Comparison of ENCODE assay signal across 8 mouse cellular contexts in genomic region chrX:51018786-51019179, GRCm38 (mm10). TPM values are rescaled to one million over a fixed set of nuclear protein-coding genes. Genes with fewer than 3 reads are reported as not detected.
A peak's percentile ranks its signal among the peaks of the same experiment; 100 is the strongest.
DNase-seq lines count a peak whose midpoint lies in the region; ATAC-seq and TF ChIP-seq lines count a peak whose summit lies in the region.

No protein-coding gene starts in this region.

- TF ChIP-seq EP300 in heart, adult 2 months (IDR thresholded peaks at IDR 0.05; ENCODE audit: insufficient read depth, low read depth, low read length): no peak

- H3K4me3 ChIP-seq in embryonic facial prominence, embryonic 12.5 days: peak overlapping the region; percentile 52
- H3K4me3 ChIP-seq in heart, adult 2 months: peak overlapping the region; percentile 66
- peak overlapping the region; percentile 54 for H3K4me3 ChIP-seq in limb, embryonic 15.5 days
- H3K4me3 ChIP-seq in midbrain, postnatal 0 days (ENCODE audit: low read depth, low read length): peak overlapping the region; percentile 53

- H3K79me2 ChIP-seq in heart, adult 2 months (replicated peaks; ENCODE audit: control insufficient read depth, insufficient read depth, low read length): no peaks in the 10 kb centered on the region

- no peaks in the 10 kb centered on the region for H3K27me3 ChIP-seq in embryonic facial prominence, embryonic 12.5 days
- no peaks in the 10 kb centered on the region for H3K27me3 ChIP-seq in heart, adult 2 months (ENCODE audit: control insufficient read depth, insufficient read depth, low read length)
- no peaks in the 10 kb centered on the region for H3K27me3 ChIP-seq in limb, embryonic 15.5 days
- H3K27me3 ChIP-seq in midbrain, postnatal 0 days (ENCODE audit: insufficient read depth, low read length): no peaks in the 10 kb centered on the region

- TF ChIP-seq POLR2A in heart, adult 2 months (IDR thresholded peaks at IDR 0.05; ENCODE audit: insufficient read depth, low read depth, low read length): 0 out of 2 replicates have a peak, but pooled peaks have one; percentile 46

- 26% methylated on average over 28 of the region's 32 CpGs for WGBS in embryonic facial prominence, embryonic 12.5 days
- WGBS in heart, adult 2 months: 16% methylated on average over 31 of the region's 32 CpGs
- WGBS in limb, embryonic 15.5 days: 23% methylated on average over 28 of the region's 32 CpGs
- WGBS in midbrain, postnatal 0 days: 25% methylated on average over 20 of the region's 32 CpGs

- no peak for TF ChIP-seq CTCF in heart, adult 2 months (IDR thresholded peaks at IDR 0.05)
- TF ChIP-seq CTCF in midbrain, postnatal 0 days (IDR thresholded peaks at IDR 0.05): no peak

- H3K27ac ChIP-seq in embryonic facial prominence, embryonic 12.5 days: peak overlapping the region; percentile 96
- peak overlapping the region; percentile 95 for H3K27ac ChIP-seq in heart, adult 2 months
- H3K27ac ChIP-seq in limb, embryonic 15.5 days: peak overlapping the region; percentile 97
- H3K27ac ChIP-seq in midbrain, postnatal 0 days (ENCODE audit: low read depth, low read length): peak overlapping the region; percentile 78; the same call in 1 of the 2 replicates

- peak overlapping the region; percentile 42 for H3K4me2 ChIP-seq in embryonic facial prominence, embryonic 12.5 days (replicated peaks)
- H3K4me2 ChIP-seq in limb, embryonic 15.5 days: peak overlapping the region; percentile 38
- peak overlapping the region; percentile 55 for H3K4me2 ChIP-seq in midbrain, postnatal 0 days (ENCODE audit: low read depth, low read length, poor library complexity, severe bottlenecking)

- peaks cover 4% of the 10 kb centered on the region; the same call in 1 of the 2 replicates for H3K4me1 ChIP-seq in embryonic facial prominence, embryonic 12.5 days
- H3K4me1 ChIP-seq in heart, adult 2 months (ENCODE audit: control insufficient read depth, insufficient read depth, low read length): peaks cover 3% of the 10 kb centered on the region; the same call in 1 of the 2 replicates
- H3K4me1 ChIP-seq in limb, embryonic 15.5 days: no peaks in the 10 kb centered on the region
- no peaks in the 10 kb centered on the region for H3K4me1 ChIP-seq in midbrain, postnatal 0 days (ENCODE audit: insufficient read depth, low read length)

- peak; percentile 89; the same call in 1 of the 2 replicates for ATAC-seq in embryonic facial prominence, embryonic 12.5 days (ENCODE audit: insufficient number of reproducible peaks, insufficient read depth, low FRiP score, low TSS enrichment)
- ATAC-seq in limb, embryonic 15.5 days (ENCODE audit: insufficient number of reproducible peaks, low FRiP score, low TSS enrichment, low read depth): peak; percentile 79
- peak; percentile 92 for ATAC-seq in midbrain, postnatal 0 days (ENCODE audit: low FRiP score)

- H3K9ac ChIP-seq in embryonic facial prominence, embryonic 12.5 days: peak overlapping the region; percentile 68
- H3K9ac ChIP-seq in heart, adult 2 months (ENCODE audit: low read depth, low read length): peak overlapping the region; percentile 90
- peak overlapping the region; percentile 42 for H3K9ac ChIP-seq in limb, embryonic 15.5 days
- peak overlapping the region; percentile 84 for H3K9ac ChIP-seq in midbrain, postnatal 0 days (replicated peaks; ENCODE audit: low read length, poor library complexity, severe bottlenecking)

- DNase-seq in A20 (ENCODE audit: low read depth, low spot score): peak; percentile 85
- peak; percentile 69 for DNase-seq in adrenal gland, postnatal 25 days
- peak; percentile 80 to 87 for DNase-seq in heart, adult 2 months
- peak; percentile 72 for DNase-seq in kidney, adult 8-10 months
- DNase-seq in midbrain, postnatal 0 days (ENCODE audit: low spot score): peak; percentile 83
- DNase-seq in spleen, postnatal 36 days (ENCODE audit: low spot score in 2 of 2): peak; percentile 78 to 84

- intact Hi-C loops in heart, adult 2 months (cut with DNase I): loop anchor here (2.0 to 10.0 kb wide), 2 partner anchors 344 to 384 kb away; no protein-coding TSS in a partner anchor

- H3K36me3 ChIP-seq in embryonic facial prominence, embryonic 12.5 days: no peaks in the 10 kb centered on the region
- H3K36me3 ChIP-seq in heart, adult 2 months (ENCODE audit: control insufficient read depth, insufficient read depth, low read length): peaks cover under 1% of the 10 kb centered on the region
- H3K36me3 ChIP-seq in limb, embryonic 15.5 days: no peaks in the 10 kb centered on the region
- H3K36me3 ChIP-seq in midbrain, postnatal 0 days (ENCODE audit: insufficient read depth, low read length): no peaks in the 10 kb centered on the region

- no peaks in the 10 kb centered on the region for H3K9me3 ChIP-seq in embryonic facial prominence, embryonic 12.5 days
- H3K9me3 ChIP-seq in limb, embryonic 15.5 days: no peaks in the 10 kb centered on the region
- H3K9me3 ChIP-seq in midbrain, postnatal 0 days (ENCODE audit: low read length): no peaks in the 10 kb centered on the region

RNA-seq across cellular contexts. Expression of gene Rap2c, which starts 1.0 kb away (rescaled TPM):
- total RNA-seq in adrenal gland, postnatal 25 days (2021): 27.4 and 29.5 TPM in 2 replicates
- 37.0 and 38.2 TPM in 2 replicates for polyA plus RNA-seq in embryonic facial prominence, embryonic 12.5 days (2016; fragmentation: Nextera tagmentation; extraction: Ambion mirVana)
- 10 to 100 TPM; 19.4 to 22.2 TPM for total RNA-seq in heart, adult 2 months (2021)
- polyA plus RNA-seq in heart, adult 2 months (2012; rRNA removed): 4.6 and 10.1 TPM in 2 replicates
- polyA plus RNA-seq in limb, embryonic 15.5 days (2015; fragmentation: Nextera tagmentation; extraction: Ambion mirVana): 27.9 and 29.2 TPM in 2 replicates
- total RNA-seq in midbrain, postnatal 0 days (2014; rRNA removed): 20.9 and 22.8 TPM in 2 replicates
- 8.5 and 10.0 TPM in 2 replicates for polyA plus RNA-seq in midbrain, postnatal 0 days (2015; fragmentation: Nextera tagmentation; extraction: Ambion mirVana)

Comparison
In these comparisons a context has a peak if more than half of its experiments do, and no peak if none do; other contexts are left out.
1. Peak in every context shown above with its lines: DNase-seq, ATAC-seq, H3K4me3 ChIP-seq and H3K27ac ChIP-seq.